Mouse (Mus musculus): Measurements from ENCODE around the gene Krt20.

GRCm38 (mm10) chr11:99396661-99397060 lies 41.3 kb downstream of the Krt20 start:
- TF ChIP-seq POLR2A (IDR thresholded peaks at IDR 0.05; ENCODE audit: low read depth, low read length) (no peak), CTCF (conservative IDR thresholded peaks at IDR 0.05; ENCODE audit: insufficient read depth, insufficient read length, low read depth, low read length) (no peak)
